Mouse (Mus musculus) G1E-ER4 (cell line): ENCODE data around the gene Mus81. TPM values are rescaled to one million over a fixed set of nuclear protein-coding genes. Genes with fewer than 3 reads are reported as not detected.

Source experiments
- GATA1 ChIP-seq: IDR thresholded peaks from one replicate; pipeline ENCODE4 v1.8.0; 2012; ENCODE audit warnings: low read length, inconsistent platforms
- polyA plus RNA-seq: library from polyadenylated mRNA; stranded (reverse); fragments of >175 nt; gene quantifications from 2 replicates; pipeline ENCODE4 v1.2.3, GENCODE M21; 2012

The Mus81 gene
- polyA plus RNA-seq, 1 experiment, result 34.6 TPM

DNA sequence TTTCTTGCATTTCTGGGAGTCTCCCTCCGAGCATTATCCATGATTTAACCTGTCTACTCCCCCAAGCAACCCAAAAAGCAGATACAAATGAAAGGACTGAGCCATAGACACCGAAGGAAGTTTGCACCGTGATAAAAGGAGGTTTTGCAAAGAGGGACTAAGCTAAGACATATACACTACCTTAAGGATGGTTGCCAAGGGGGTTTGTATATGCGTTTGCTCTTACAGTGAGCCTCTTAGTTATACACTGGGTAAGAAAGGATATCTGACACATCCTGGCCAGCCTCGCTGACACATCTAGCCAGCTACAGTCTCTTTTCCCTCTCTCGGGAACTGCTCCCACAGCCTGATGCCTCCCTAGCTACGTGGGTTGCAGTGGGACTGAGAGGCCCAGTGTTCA lies 54.3 kb downstream of the Mus81 start:
- TF ChIP-seq GATA1, result no peak

DNA sequence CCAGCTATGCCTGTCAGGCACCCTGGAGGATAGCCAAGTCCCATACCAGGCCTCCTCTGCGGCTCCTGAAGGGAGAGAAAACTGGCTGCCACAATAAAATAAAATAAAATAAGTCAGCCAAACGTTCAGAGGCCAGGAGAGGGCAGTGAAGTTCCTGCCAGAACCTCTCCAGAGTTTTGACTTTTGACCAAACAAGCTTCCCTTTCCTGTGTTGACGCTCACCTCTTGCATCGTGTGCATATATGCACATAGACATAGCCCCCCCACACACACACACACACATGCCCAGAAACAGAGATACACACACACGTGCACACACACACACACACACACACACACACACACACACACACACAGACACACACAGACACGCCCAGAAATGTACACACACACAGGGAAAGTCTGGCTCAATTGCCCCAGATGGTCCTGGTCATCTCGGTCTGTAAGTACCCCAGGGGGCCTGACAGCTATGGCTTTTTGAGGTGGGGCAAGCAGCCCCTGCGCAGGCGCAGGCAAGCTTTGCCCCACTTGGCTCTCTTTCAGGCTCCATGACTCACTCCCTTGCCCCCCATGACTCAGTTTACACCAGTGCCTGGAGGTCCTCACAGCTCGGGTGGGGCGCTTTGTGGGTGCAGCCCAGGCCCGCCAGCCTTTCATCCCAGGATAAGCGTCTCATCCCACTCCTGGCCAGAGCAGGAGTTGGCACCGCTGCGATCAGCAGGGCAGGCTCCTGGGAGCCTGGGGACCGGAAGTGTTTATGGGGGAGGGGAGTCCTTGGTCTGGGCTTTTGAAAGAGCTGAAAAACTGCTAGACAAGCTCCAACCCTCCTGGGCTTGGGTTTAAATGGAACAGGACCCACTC lies 55.0 kb downstream of the Mus81 start:
- TF ChIP-seq GATA1, result no peak

Other genes with a start within 250 kb of the Mus81 start
- 47.4 and 54.1 TPM in 2 replicates for gene Pacs1, start 215.3 kb downstream of the Mus81 start, polyA plus RNA-seq
- gene Sf3b2, start 192.9 kb downstream of the Mus81 start, polyA plus RNA-seq, result 445 and 471 TPM in 2 replicates
- gene Gal3st3, start 190.1 kb downstream of the Mus81 start, polyA plus RNA-seq, result not detected in 2 replicates
- not detected in 2 replicates for gene Catsper1, start 152.7 kb downstream of the Mus81 start, polyA plus RNA-seq
- gene Cst6, start 138.8 kb downstream of the Mus81 start, polyA plus RNA-seq, result 0.05 and 0.23 TPM in 2 replicates
- gene Eif1ad, start 121.7 kb downstream of the Mus81 start, polyA plus RNA-seq, result 90.9 and 126 TPM in 2 replicates
- 212 and 288 TPM in 2 replicates for gene Banf1, start 121.2 kb downstream of the Mus81 start, polyA plus RNA-seq
- 198 and 219 TPM in 2 replicates for gene Sart1, start 99.7 kb downstream of the Mus81 start, polyA plus RNA-seq
- gene Tsga10ip, start 85.9 kb downstream of the Mus81 start, polyA plus RNA-seq, result 0.21 TPM in 1 of 2 replicates, not detected in the other
- 379 and 390 TPM in 2 replicates for gene Drap1, start 63.4 kb downstream of the Mus81 start, polyA plus RNA-seq
- gene AI837181, start 63.3 kb downstream of the Mus81 start, polyA plus RNA-seq, result 71.2 and 101 TPM in 2 replicates
- 7.4 and 10.2 TPM in 2 replicates for gene Fosl1, start 40.9 kb downstream of the Mus81 start, polyA plus RNA-seq
- gene Ccdc85b, start 30.5 kb downstream of the Mus81 start, polyA plus RNA-seq, result 13.0 and 16.9 TPM in 2 replicates
- 12.1 and 152 TPM in 2 replicates for gene Fibp, start 27.8 kb downstream of the Mus81 start, polyA plus RNA-seq
- not detected in 2 replicates for gene Ctsw, start 19.9 kb downstream of the Mus81 start, polyA plus RNA-seq
- 2.6 and 3.6 TPM in 2 replicates for gene Efemp2, start 14.4 kb downstream of the Mus81 start, polyA plus RNA-seq
- 1,095 and 1,191 TPM in 2 replicates for gene Cfl1, start 2.1 kb upstream of the Mus81 start, polyA plus RNA-seq
- 0.10 and 0.17 TPM in 2 replicates for gene 1700020D05Rik, start 15.4 kb upstream of the Mus81 start, polyA plus RNA-seq
- gene Snx32, start 22.1 kb upstream of the Mus81 start, polyA plus RNA-seq, result 1.4 and 1.7 TPM in 2 replicates
- not detected in 2 replicates for gene Ovol1, start 72.2 kb upstream of the Mus81 start, polyA plus RNA-seq
- gene Ap5b1, start 79.6 kb upstream of the Mus81 start, polyA plus RNA-seq, result 18.6 and 18.8 TPM in 2 replicates
- gene Rnaseh2c, start 113.5 kb upstream of the Mus81 start, polyA plus RNA-seq, result 350 and 521 TPM in 2 replicates
- gene Kat5, start 121.8 kb upstream of the Mus81 start, polyA plus RNA-seq, result 122 and 156 TPM in 2 replicates
- 79.0 and 109 TPM in 2 replicates for gene Rela, start 149.1 kb upstream of the Mus81 start, polyA plus RNA-seq
- gene Sipa1, start 175.3 kb upstream of the Mus81 start, polyA plus RNA-seq, result 89.3 and 105 TPM in 2 replicates
- gene Map3k11, start 200.3 kb upstream of the Mus81 start, polyA plus RNA-seq, result 136 and 165 TPM in 2 replicates
- gene Pcnx3, start 200.5 kb upstream of the Mus81 start, polyA plus RNA-seq, result 206 and 209 TPM in 2 replicates
- 0.21 and 0.23 TPM in 2 replicates for gene Kcnk7, start 216.0 kb upstream of the Mus81 start, polyA plus RNA-seq
- 91.2 and 97.8 TPM in 2 replicates for gene Ehbp1l1, start 237.9 kb upstream of the Mus81 start, polyA plus RNA-seq
- 71.1 and 79.7 TPM in 2 replicates for gene Fam89b, start 241.3 kb upstream of the Mus81 start, polyA plus RNA-seq